Mouse (Mus musculus) midbrain, postnatal 0 days (tissue): ENCODE measurements around the gene Syt1. TPM values are rescaled to one million over a fixed set of nuclear protein-coding genes. Genes with fewer than 3 reads are reported as not detected.

Source experiments
- ATAC-seq: fragments of 200-750 bp; cut with Nextera tagmentation; 2 replicates; pipeline ENCODE4 v1.8.0; 2017; ENCODE audit warnings: moderate number of reproducible peaks, mild to moderate bottlenecking, moderate TSS enrichment, moderate library complexity; ENCODE audit not compliant: low FRiP score
- DNase-seq: peaks from one replicate; pipeline ENCODE4 v3.0.0-alpha.2; 2015; ENCODE audit warnings: low spot score
- H3K27ac ChIP-seq: fragments of 300-500 bp; sonication (generic); 2 replicates; pipeline ENCODE4 v1.5.1; 2014; ENCODE audit warnings: low read depth, mild to moderate bottlenecking, low read length, mixed read lengths
- H3K27me3 ChIP-seq: fragments of 300-500 bp; sonication (generic); 2 replicates; pipeline ENCODE4 v1.6.1; 2014; ENCODE audit warnings: low read length, control low read depth, mixed read lengths; ENCODE audit not compliant: insufficient read depth
- H3K36me3 ChIP-seq: fragments of 300-500 bp; sonication (generic); 2 replicates; pipeline ENCODE4 v1.6.1; 2014; ENCODE audit warnings: low read length, control low read depth, mixed read lengths; ENCODE audit not compliant: insufficient read depth
- H3K4me1 ChIP-seq: fragments of 300-500 bp; sonication (generic); 2 replicates; pipeline ENCODE4 v1.6.1; 2014; ENCODE audit warnings: mild to moderate bottlenecking, control low read depth, antibody characterized with exemption, low read length, mixed read lengths; ENCODE audit not compliant: insufficient read depth
- H3K4me2 ChIP-seq: fragments of 300-500 bp; sonication (generic); 2 replicates; pipeline ENCODE4 v1.6.1; 2014; ENCODE audit warnings: low read depth, mild to moderate bottlenecking, low read length, mixed read lengths; ENCODE audit not compliant: poor library complexity, severe bottlenecking
- H3K4me3 ChIP-seq: fragments of 300-500 bp; sonication (generic); 2 replicates; pipeline ENCODE4 v1.5.1; 2014; ENCODE audit warnings: low read depth, mild to moderate bottlenecking, low read length, moderate library complexity
- H3K9ac ChIP-seq: fragments of 300-500 bp; sonication (generic); replicated peaks from 2 replicates; pipeline ENCODE4 v1.6.1; 2014; ENCODE audit warnings: mild to moderate bottlenecking, low read length, moderate library complexity, mixed read lengths; ENCODE audit not compliant: poor library complexity, severe bottlenecking
- H3K9me3 ChIP-seq: fragments of 300-500 bp; sonication (generic); 2 replicates; pipeline ENCODE4 v1.6.1; 2016; ENCODE audit warnings: low read length, control low read depth
- CTCF ChIP-seq: IDR thresholded peaks from 2 replicates; pipeline ENCODE4 v1.5.1; 2016; ENCODE audit warnings: antibody characterized with exemption, mild to moderate bottlenecking
- WGBS: fragments of 180-500 bp; shearing (Covaris S2); extraction: QIAGEN DNeasy Blood & Tissue Kit; methylation state at CpG from one replicate; pipeline ENCODE4 v1.1.7; 2014; 5-methylcytosine and 5-hydroxymethylcytosine counted together
- polyA plus RNA-seq: library from polyadenylated mRNA; unstranded; fragments of >200 nt; fragmentation: Nextera tagmentation; extraction: Ambion mirVana; gene quantifications from 2 replicates; pipeline ENCODE4 v1.2.1, GENCODE M21; 2015
- total RNA-seq: library from RNA; depleted of rRNA; stranded (reverse); fragments of >200 nt; gene quantifications from 2 replicates; pipeline ENCODE4 v1.2.3, GENCODE M21; 2014

Gene Syt1
- total and polyA plus RNA-seq, 2 experiments from 2014 or later = 111 to 141 TPM

DNA sequence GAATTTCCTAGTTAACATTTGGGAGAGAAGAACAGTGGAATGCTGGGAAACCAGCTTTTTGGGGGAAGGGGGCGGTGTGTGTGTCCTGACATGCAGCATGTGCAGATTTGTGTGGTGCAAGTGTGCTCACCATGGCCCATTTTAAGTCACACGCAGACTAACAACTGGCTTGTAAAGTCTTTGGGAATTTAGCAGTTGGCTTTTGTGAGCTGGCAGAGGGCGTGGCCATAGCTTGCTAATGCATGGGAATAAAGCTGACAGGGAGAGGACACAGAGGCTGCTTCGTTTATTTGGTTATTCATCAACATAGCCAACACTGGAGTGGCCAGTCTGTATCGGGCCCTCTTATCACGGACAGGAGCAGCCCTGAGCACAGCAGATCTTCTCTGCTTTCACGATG lies 505.9 kb downstream of the Syt1 start:
- no peak for ATAC-seq
- WGBS = 64% methylated on average over 7 of the region's 7 CpGs
- no peak for TF ChIP-seq CTCF

DNA sequence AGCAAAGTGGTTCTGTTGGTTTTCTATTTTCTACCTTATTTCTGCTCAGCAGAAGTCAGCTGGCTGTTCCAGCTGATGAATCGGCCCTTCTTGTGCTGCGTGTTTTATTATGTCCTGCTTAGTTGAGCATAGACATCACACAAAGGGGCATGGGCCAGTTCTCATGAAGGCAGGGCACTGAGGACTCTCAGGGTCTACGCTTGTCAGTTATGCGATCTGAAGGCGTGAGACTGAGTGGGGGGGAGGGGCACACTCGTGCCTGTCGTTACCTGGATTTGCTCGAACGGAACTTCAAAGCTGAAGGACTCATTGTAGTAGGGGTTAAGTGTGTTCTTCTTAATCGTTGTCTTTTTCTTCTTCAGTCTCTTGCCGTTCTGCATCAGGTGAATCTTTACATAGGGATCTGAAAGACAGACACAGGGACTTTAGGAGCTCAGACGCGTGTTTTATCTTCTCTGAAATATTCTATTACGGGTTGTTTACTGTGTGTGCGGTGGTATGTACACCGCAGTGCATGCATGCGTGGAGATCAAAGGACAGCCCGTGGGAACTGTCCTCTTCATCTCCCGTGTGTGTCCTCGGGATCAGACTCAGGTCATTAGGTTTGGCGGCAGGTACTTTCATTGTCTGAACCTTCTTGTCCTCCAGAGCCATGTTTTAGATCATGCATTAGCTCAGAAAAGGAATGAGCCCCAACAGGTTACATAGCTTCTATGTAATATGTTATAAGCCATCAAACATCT lies 506.5 kb downstream of the Syt1 start:
- Histone ChIP-seq H3K4me3 (no peak overlapping the region), H3K4me1 (peaks cover 10% of the 10 kb centered on the region), H3K27me3 (no peaks in the 10 kb centered on the region), H3K9me3 (no peaks in the 10 kb centered on the region), H3K4me2 (no peak overlapping the region), H3K27ac (no peak overlapping the region), H3K36me3 (0 out of 2 replicates have a peak, but pooled peaks cover 10% of the 10 kb centered on the region), H3K9ac (no peak overlapping the region)
- DNase-seq = no peak
- ATAC-seq = no peak
- WGBS = 60% methylated on average over 21 of the region's 21 CpGs
- no peak for TF ChIP-seq CTCF

More for the DNA sequence above, 505.9 kb downstream of the Syt1 start:
- H3K9ac ChIP-seq = no peak overlapping the region
- H3K36me3 ChIP-seq = 0 out of 2 replicates have a peak, but pooled peaks cover 10% of the 10 kb centered on the region
- H3K27ac ChIP-seq = no peak overlapping the region
- no peaks in the 10 kb centered on the region for H3K9me3 ChIP-seq
- no peaks in the 10 kb centered on the region for H3K27me3 ChIP-seq
- H3K4me3 ChIP-seq = no peak overlapping the region
- H3K4me1 ChIP-seq = peaks cover 10% of the 10 kb centered on the region
- H3K4me2 ChIP-seq = no peak overlapping the region
- no peak for DNase-seq

DNA sequence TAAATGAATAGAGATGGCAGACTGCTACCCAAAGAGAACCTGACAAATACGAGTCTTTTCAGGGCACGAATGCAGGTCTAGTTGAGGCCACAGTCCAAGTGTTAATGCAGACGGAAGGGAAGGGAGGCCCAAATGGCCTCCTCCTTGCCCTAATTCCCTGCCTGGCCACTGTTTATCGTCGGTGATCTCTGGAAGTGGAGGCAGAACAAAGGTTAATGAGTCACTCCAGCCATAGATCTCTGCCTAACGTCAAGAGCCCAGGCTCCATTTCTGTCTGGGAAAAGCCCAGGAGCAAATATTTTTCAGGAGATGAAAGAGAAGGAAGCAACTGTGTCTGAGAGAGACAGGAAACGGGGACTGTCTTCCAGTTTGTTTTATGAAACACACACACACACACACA lies 520.6 kb downstream of the Syt1 start:
- H3K4me1 ChIP-seq = no peaks in the 10 kb centered on the region
- no peaks in the 10 kb centered on the region for H3K27me3 ChIP-seq
- DNase-seq = no peak
- no peak overlapping the region for H3K27ac ChIP-seq
- no peaks in the 10 kb centered on the region for H3K36me3 ChIP-seq
- ATAC-seq = no peak
- H3K9ac ChIP-seq = no peak overlapping the region
- WGBS = 80% methylated on average over 7 of the region's 7 CpGs
- H3K4me3 ChIP-seq = no peak overlapping the region
- no peak for TF ChIP-seq CTCF
- H3K9me3 ChIP-seq = 0 out of 2 replicates have a peak, but pooled peaks cover 3% of the 10 kb centered on the region
- no peak overlapping the region for H3K4me2 ChIP-seq

DNA sequence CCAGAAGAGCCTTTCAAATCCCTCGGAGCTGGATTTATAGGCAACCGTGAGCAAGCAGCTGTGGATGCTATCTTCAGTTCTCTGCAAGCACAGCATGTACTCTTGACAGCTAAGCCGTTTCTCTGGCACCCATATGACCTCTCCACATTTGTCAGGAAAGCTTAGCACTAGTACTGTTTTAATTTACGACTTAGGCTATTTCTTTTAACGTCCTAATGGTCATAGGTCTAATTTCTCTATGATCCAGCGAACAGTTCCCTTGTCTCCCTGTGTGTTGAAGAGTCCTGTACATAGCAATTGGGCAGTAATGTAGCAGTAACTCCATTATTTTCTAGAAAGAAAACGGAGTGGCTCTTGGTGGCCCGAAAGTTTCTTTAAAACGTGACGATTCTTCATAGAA lies 526.8 kb downstream of the Syt1 start:
- ATAC-seq (no peak), DNase-seq (no peak)
- no peaks in the 10 kb centered on the region for H3K36me3 ChIP-seq
- no peaks in the 10 kb centered on the region for H3K9me3 ChIP-seq
- TF ChIP-seq CTCF = no peak
- no peaks in the 10 kb centered on the region for H3K4me1 ChIP-seq
- 89% methylated on average over 10 of the region's 10 CpGs for WGBS
- H3K27ac ChIP-seq = no peak overlapping the region
- H3K9ac ChIP-seq = no peak overlapping the region
- no peak overlapping the region for H3K4me2 ChIP-seq
- no peaks in the 10 kb centered on the region for H3K27me3 ChIP-seq
- H3K4me3 ChIP-seq = no peak overlapping the region

DNA sequence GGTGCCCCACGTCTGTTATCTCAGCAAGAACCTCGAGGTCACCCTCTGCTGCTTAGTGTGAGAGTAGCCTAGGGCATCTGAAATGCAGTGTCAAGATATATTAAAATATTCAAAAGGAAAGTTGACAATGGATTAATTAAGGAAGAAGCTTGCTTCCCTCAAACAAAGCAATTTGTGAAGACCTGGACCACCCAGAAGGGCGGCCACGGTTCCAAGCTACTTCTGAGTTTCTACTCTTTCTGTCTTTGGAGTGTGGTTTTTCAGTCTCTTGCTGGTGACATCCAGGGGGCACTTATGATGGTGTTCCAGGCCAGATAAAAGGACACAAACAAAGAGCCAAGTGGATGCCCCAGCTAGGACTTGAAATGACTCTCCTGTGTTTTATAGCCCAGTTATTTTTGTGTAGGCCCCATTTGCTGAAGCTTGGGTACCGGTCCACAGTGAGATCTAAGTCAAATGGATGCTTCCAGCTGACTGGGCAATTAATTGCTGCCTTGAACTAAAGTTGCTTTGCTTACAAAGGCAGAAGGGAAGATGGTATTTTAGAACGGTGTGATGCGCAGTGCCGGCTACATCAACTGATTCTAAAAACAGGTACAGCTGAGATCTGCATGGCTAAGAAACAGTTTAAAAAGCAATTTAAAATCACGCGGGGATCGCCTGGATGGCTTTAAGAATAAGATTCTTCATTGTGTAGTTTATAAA lies 530.5 kb downstream of the Syt1 start:
- Histone ChIP-seq H3K27ac (no peak overlapping the region), H3K27me3 (no peaks in the 10 kb centered on the region), H3K36me3 (no peaks in the 10 kb centered on the region), H3K4me1 (no peaks in the 10 kb centered on the region), H3K4me2 (no peak overlapping the region), H3K9ac (no peak overlapping the region), H3K4me3 (no peak overlapping the region), H3K9me3 (no peaks in the 10 kb centered on the region)
- ATAC-seq (no peak), DNase-seq (no peak)
- WGBS = 77% methylated on average over 11 of the region's 11 CpGs
- no peak for TF ChIP-seq CTCF

DNA sequence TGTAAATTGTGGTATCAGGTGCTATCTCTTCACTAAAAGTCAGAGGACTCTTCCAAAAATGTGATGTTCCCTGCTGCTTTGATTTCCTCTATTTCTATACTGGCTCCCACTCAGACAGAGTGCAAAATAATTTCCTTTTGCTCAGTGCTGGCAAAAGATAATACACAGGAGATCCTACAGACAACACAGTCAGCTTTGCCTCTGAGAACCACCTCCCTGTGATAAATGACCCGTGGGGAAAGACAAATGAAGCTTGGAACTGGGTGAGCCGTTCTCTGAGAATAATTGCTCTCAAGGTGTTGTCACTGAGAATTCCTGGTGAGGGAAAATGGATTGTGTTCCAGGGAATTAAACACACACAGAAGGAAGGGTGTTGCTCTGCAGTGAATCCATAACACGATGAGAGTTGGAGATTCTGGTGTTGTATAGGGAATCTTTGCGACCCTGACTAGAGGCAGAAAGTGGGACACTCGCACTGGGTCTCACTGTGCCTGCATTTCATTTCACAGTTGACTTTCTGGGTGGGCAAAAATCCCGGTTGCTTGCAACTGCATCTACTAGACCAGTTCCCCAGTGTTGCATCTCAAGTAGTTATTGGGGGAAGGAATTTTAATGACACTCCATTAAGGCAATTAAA lies 540.3 kb downstream of the Syt1 start:
- Histone ChIP-seq H3K4me2 (no peak overlapping the region), H3K9ac (no peak overlapping the region), H3K27ac (no peak overlapping the region), H3K36me3 (no peaks in the 10 kb centered on the region), H3K4me3 (no peak overlapping the region), H3K9me3 (no peaks in the 10 kb centered on the region), H3K27me3 (no peaks in the 10 kb centered on the region), H3K4me1 (no peaks in the 10 kb centered on the region)
- 45% methylated on average over 6 of the region's 6 CpGs for WGBS
- DNase-seq (peak; percentile 39), ATAC-seq (no peak)
- TF ChIP-seq CTCF = no peak
